Mouse (Mus musculus): ENCODE measurements around the gene 4930539E08Rik.
A peak's percentile ranks its signal among the peaks of the same experiment; 100 is the strongest.

The 4930539E08Rik gene

DNA sequence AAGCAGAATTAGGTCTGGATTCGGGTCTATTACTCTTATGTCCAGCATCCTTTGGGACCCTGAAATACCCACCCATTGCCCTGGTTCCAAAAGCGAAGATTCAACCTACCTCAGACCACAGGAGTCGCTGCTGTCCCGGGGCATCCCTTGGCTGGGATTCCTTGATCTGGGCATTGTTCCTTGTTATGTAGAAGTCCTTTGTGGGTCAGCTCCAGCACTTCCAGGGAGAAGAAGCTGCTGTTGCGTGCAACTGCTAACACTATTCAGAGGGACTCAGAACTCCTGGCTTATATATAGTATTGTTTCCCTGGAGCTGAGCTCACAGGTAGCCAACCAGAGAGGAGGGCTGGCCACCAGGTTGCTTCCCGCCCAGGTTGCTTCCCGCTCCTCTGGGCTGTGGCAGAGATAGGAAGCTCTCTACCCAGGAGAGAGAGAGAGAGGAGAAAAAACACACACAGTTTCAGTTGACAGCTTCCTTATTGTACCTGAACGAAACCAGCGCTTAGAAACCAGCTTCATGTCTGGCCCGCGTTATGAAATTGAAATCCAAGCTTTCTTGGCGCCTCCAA lies at the start of gene 4930539E08Rik:
4930539E08Rik (minus strand) TSS at position 265 of the 569 bp plus-strand sequence.
- DNase-seq (ENCODE audit: low read depth, low spot score) = no peak

DNA sequence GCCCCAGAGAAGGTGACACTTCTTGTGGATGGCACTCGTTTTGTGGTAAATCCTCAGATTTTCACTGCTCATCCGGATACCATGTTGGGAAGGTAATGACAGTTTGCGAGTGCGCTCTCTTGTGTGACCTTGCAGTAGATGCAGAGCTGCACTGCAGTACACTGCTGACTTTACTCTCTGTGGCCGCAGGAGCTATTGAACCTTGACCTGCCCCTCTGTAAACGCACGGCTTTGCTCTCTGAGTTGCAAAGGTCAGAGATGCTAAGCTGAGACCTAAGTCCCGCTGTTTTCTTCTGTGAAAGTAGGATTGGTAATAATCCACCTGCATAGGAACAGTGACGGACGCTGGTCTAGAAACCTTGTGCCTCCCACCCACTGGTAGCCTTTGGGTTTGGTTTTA lies 46.5 kb upstream of the 4930539E08Rik start:
- no peak for DNase-seq (ENCODE audit: low read depth, low spot score)

DNA sequence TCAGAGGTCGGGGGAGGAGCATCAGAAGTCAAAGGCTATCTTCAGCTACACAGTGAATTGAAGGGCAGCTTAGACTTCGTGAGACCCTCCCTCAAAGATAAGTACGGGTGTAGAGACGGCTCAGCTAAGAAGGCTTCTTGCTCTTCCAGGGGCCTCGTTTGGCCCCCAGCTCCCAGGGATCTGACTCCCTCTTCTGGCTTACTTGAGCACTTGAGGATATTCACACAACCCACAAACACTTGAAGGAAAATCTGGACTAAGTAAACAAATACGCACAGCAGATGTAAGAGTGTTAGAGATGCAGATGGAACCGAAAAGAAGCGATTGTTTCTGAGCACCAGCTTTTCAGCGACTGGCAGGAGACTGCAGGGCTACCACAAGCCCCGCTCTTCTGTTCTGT lies 45.5 kb upstream of the 4930539E08Rik start:
- no peak for DNase-seq (ENCODE audit: low read depth, low spot score)

DNA sequence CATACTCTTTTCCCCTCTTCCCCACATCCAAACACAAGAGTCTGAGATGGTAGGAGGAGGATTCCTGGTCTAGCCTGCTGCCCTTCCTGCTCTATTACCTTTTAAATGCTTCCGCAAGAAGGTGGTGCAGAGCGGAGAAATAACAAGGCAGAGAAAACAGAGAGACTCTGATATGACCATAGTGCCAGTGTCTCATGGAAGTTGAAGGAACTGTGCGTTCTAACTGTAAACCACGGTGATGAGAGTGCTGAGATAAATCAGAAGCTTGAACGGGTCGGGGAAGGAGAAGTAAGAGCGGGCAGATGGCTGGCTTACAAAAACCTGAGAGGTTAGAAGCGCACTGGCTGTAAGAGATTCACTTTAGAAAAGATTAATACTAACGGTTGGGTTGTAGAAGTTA lies 39.3 kb upstream of the 4930539E08Rik start:
- DNase-seq (ENCODE audit: low read depth, low spot score) = no peak

DNA sequence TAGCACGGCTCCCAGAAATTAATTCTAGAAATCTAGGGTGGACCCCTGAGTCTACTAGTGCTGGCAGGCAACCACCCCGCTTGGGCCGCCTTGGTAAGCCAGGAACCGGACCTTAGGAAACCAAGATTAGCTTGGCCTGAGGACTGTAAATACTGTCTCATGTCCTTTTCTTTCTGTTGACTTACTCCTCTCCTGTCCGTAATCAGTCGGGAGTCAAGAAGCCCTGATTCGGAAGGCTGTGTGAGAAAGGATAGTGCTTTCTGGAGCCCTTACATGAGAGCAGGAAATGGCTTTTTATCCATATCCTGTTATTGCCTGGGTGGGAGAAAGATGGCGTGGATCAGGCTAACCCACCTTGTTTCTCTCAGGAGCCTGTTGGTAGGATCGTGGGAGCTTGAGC lies 38.1 kb upstream of the 4930539E08Rik start:
- no peak for DNase-seq (ENCODE audit: low read depth, low spot score)

DNA sequence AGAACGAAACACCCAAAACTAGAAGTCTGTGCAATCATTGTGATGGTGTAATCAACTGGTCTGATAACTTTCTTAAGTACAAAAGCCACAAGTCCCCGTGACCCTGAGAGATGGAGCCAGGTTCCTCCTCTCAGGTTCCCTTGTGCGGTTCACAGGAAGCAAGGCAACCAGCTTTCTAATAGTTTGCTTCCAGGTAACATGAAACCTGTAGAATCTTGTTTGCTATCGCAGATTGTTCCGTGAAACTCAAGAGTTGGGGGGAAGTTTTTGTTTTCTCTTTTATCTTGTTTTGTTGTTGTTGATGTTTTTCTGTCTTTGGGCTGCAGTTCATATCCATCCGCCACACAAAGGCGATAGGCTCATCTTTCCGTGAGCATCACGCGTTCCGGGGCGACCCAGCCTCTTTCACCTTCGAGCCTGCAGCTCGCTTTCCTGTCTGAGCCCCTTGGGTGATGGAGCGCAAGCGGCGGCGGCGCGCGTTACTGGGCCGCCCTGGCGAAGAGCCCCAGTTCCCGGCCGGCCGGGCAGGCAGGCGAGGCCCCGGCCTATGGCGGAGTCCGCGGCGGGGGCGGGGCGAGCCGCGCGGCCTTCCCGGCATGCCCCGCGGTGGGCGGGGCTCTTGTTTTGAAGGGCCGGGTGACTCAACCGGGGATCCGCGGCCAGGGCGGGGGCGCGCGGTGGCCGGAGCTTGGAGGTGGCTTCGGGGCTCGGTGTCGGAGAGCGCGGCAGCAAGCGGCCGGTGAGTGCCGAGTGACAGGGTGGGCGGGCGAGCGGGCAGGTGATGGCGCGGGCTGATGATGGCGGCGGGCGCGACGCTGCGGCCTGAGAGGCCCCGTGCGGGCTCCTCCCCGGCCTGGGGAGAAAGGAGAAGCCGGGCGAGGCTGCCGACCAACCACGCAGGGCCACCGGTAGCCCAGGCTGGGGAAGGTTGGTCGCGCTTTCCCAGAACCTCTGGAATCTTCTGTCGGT lies 37.0 kb upstream of the 4930539E08Rik start, which contains the start of gene Kctd20:
Kctd20 (plus strand) TSS at position 120 of the 969 bp plus-strand sequence.
- DNase-seq (ENCODE audit: low read depth, low spot score) = peak; percentile 87

DNA sequence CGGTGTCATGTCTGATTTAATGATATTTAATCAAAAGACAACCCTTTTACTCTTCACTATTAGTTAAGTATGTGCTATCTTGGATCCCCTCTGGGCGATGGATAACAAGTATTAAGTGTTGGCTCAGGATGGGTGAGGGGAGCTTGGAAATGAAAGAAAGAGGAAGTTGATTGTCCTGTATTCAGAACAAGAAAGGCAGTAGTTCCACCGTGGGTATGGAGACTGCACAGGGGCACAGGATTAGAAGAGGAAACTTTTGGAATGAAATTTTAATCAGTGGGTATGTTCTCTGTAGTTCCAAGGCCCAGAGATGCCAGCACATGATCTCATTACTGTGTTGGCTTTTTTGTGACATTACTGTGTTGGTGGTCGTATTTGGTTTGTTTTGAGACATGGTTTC lies 35.6 kb upstream of the 4930539E08Rik start:
- no peak for DNase-seq (ENCODE audit: low read depth, low spot score)

DNA sequence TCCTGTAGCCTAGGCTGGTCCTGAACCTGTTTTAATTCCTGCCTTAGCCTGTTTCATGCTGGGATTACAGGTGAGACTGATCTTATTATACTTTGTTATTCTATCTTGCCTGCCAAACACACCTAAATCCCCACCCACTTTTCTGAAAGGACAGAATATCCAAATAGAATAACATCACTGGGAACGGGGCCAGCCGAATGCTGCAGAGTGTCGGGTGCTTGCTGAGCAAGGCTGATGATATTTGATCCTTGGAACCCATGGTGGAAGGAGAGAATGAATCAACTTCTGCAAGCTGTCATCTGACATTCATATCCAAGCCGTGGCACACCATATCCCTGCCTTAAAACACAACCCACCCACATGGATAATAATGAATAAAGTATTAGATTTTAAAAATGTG lies 33.5 kb upstream of the 4930539E08Rik start:
- no peak for DNase-seq (ENCODE audit: low read depth, low spot score)

DNA sequence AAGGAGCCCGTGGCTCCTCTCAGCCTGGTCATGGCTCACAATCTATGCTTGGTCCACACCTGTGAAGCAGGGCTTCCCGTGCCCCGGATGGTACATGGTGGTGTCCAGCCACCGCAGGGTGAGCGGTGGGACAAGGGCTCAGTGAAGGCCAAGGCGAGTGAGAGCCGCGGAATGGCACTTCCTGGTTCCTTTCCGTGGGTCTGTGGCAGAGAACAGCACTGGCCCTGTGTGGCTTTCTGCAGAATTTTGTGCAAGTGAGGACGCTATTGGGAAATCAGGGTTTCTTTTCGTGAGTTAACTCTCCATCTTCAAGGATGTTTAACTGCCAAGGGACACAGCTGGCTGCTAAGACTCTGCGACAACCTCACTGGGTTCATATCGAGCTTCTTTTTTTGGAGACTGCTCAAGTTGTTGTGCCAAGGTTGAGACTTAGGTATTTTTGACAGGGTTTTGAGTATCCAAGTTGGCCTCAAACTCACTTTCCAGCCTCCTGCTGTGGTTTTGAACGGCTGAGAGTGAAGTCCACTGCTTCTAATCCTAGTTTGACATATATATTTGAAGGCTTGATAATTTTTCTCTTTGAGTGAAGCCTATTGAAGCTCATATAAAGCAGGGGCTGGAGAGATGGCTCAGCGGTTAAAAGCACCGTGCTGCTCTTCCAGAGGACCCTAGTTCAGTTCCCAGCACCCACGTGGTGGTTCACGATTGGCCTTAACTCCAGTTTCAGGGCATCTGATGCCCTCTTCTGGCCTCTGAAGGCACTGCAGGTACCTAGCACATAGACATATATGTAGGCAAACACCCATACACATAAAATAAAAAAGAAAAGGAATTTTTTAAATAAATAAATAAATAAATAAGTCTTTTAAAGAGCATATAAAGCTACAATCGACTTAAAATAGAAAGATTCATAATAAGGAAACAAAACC lies 32.2 kb upstream of the 4930539E08Rik start:
- peak; percentile 73 for DNase-seq (ENCODE audit: low read depth, low spot score)

DNA sequence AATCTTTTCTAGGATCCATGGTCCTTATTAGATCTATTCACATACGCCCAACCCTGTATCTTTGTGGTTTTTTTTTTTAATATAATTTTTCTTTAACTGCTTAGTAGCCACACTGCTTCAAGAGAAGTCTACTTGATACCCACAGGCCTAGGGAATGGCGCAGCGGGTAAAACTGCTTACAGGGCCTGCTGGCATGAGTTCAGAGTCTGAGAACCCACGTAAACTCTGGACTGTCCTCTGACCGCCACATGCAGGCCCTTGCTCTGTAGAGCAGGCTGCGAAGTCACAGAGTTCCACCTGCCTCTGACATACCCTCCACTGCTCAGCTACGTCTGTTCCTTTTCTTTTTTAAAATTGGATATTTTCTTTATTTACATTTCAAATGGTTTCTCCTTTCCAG lies 29.4 kb upstream of the 4930539E08Rik start:
- DNase-seq (ENCODE audit: low read depth, low spot score) = no peak

DNA sequence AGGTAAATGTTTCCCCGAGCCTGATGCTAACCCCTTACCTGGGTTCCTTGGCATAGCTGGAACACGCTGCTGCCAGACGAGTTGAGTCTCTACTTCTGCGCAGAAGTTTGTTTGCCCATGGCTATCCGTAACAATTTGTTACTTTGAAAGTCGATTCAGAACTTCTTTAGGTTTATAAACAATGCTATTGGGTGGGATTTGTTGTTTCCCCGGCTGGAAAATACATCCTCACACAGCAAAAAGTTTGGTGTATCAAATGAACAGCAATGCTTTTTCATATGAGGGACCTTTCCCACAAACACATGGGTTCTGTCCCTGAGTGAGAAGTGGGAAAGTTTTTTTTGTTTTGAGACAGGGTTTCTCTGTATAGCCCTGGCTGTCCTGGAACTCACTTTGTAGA lies 28.6 kb upstream of the 4930539E08Rik start, which contains the start of gene Pxt1:
Pxt1 (minus strand) TSS at position 101 of the 400 bp plus-strand sequence.
- no peak for DNase-seq (ENCODE audit: low read depth, low spot score)

DNA sequence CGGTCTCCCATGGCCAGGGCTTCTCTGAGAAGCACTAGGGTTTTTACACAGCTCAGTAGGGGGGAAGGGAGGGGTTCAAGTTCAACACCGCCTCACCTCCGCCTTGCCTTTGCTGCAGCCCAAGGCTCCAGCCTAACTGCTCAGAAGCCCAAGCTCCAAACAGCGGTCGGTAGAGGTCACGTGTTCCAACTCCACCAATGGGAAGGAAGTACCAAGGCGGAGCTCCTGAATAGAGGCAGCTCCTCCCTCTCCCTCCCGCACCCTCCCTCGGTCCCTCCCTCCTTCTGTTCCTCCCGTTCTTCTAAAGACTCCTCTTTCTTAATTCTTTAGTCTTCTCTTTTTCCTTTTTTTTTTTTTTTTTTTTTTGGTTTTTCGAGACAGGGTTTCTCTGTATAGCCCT lies 27.0 kb upstream of the 4930539E08Rik start:
- peak; percentile 97 for DNase-seq (ENCODE audit: low read depth, low spot score)

DNA sequence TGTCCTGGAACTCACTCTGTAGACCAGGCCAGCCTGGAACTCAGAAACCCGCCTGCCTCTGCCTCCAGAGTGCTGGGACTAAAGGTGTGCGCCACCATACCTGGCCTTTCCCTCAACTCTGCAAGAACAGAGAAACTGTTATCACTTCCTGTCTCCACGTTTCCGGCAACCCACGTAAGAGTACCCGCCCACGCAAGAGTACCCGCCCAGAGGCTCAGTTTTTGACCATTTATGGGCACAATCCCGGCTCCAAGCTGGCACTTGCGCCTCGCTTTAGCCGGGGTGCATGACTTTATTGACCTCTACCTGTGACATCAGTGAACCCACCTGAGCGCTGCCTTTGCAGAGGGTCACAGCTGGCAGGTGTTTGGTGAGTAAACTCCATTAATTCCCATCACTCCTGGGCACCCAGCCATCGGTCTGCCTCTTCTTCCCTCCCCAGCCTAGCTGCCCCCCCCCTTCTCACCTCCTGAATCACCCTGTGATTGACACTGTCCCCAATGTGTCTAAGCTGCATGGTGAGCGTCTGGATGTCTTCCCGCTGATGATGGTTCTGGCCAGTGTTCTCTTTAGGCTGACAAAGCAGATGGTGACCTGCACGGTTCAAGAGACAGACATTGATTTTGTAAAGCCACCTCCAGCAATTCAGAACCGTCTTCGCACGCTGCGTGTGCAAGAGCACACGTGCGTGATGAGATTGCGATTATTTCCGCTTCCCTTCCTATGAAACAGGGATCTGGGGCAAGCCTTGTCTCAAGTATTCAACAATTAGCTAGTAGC lies 25.8 kb upstream of the 4930539E08Rik start:
- no peak for DNase-seq (ENCODE audit: low read depth, low spot score)

DNA sequence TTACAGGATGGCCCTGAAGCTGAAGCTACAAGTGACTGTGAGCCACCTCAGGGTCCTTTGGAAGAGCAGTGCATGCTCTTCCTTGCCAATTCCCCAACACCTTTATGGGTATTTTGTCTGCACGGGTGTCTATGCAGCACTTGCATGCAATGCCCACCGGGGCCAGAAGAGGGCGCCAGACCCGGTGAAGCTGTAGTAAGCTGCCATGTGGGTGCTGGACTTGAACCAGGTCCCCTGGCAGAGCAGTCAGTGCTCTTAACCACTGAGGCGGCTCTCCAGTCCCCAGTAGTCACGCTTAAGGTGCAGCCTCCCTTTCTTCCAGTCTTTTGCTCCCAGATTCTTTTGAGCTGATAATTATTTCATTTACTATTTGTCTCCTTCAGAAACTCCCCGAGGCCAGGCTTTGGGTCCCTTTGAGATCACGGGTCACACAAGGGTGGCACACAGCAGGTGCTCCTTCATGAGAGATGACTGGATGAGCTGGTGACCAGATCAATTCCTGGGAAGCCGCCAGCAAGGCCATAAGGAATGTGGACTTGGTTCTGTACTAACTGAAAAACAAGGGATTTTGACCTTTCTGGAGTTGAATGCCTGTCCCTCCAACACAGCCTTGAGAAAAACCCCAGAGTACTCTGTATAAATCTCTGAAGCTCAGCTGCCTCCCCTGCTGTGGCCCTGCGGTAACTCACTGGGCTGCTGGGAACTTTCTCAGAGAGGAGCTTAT lies 21.7 kb upstream of the 4930539E08Rik start:
- DNase-seq (ENCODE audit: low read depth, low spot score) = no peak

DNA sequence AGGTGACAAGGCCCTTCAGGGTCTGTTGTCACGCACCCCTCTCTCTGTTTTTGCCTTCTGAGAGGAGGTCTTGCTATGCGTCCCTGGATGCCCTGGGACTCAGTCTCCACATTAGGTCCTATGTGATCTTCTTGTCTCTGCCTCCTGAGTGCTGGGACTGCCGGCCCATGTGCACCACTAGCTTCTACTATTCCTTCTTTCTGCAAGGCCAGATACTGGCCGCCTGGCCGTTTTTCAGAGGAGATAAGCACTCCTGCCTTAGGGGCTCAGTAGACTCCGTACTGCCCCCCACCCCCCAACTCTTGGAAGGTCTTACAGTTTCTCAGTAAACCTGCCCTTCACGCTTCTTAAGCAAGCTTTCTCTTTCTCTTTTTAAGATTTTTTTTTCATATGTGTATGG lies 21.0 kb upstream of the 4930539E08Rik start:
- no peak for DNase-seq (ENCODE audit: low read depth, low spot score)

DNA sequence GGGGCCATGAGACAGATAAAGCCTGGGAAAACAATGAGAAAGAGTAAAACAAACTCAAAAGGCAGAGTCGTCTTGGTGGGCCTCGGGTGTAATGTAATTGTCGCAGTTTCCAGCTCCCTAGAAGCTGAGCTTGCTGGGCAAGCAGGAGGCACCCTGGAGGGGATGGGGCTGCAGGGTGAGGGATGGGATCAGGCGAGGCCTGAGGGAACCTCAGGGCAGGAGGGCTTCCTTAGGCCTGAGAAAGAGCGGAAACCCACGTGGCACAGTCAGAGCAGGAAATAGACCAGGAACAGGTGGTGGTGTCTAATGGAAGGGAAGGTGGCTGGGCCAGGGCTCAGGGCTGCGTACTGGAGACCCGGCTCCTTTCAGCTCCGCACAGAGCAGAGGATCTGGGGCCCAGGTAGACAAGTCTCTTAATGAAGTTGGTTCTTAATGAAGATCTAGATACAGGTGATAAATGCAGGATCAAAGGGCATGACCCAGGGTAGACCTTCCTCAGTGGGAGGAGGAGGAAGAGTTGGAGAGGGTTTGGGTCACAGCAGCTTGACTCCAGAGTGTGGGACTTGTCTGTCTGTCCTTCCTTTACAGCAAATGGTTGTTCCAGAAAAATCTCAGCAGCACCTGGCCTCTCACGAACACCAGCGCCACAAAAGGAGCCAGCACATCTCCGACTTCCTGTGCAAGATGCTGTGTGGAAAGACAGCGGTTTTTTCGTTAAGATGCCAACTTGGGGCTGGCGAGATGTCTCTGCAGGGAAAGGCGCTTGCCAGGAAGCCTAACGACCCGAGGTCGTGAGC lies 19.2 kb upstream of the 4930539E08Rik start:
- no peak for DNase-seq (ENCODE audit: low read depth, low spot score)

DNA sequence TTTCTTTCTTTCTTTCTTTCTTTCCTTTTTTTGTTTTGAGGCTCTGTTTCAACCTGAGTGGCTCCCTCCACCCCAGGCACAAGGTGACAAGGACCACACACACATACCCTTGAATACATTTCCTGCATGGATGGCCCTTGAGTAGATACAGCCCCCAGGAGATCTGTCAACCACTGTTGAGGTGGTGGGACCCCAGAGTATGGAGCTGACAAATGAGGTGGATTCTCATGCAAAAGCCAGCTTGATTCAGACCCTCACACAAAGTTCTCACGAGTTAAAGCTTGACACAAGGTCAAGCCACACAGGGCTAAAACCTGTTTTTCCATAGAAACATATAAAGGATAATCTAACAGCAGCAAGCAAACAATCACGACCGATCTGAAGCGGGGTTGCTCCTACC lies 17.1 kb upstream of the 4930539E08Rik start:
- no peak for DNase-seq (ENCODE audit: low read depth, low spot score)

DNA sequence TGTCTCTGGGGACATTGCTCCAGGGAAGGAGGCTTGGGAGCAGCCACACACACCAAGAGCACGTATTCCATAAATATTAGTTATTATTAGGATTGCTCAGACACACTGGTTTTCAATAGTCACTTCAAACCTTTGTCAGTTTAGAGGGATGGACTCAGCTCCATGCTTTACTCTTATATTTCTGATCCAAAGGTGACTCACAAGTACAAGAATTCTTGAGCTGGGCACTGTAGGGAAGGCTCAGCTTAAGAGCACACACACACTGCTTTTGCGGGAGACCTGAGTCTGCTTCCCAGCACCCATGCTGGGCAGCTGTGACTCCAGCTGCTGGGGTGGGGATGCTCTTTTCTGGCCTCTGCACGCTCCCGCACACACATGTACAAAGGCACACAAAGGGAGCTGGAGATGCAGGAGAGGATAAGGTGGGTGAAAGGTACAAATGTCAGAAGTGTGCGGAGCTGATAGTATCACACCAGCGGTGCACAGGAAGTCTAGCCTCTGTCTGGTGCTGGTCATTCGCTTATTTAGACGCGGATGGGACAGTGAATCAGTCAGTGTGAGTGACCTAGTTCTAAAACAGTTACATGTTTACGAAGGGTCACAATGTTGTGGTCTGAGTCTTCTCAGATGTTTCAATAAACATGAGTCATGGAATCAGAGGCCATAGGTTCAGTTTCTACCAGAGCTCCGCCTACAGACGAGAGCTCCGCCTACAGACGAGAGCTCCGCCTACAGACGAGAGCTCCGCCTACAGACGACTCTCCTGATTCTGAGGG lies 16.5 kb upstream of the 4930539E08Rik start:
- peak; percentile 52 for DNase-seq (ENCODE audit: low read depth, low spot score)
